Mouse (Mus musculus) embryonic fibroblast, embryonic 13.5 days (primary cell): ENCODE results near the gene Prkacb. TPM values are rescaled to one million over a fixed set of nuclear protein-coding genes. Genes with fewer than 3 reads are reported as not detected.
"Not testable (repeated sequence)": the region's sequence is repeated elsewhere in the genome, so short reads cannot be mapped to it uniquely, and the experiment has no call there.

Source experiments
- H3K27ac ChIP-seq: 2 replicates; pipeline ENCODE4 v1.5.1; 2012; ENCODE audit warnings: low read length, control low read depth, inconsistent platforms; ENCODE audit not compliant: insufficient read depth
- H3K4me1 ChIP-seq: 2 replicates; pipeline ENCODE4 v1.6.1; 2011; ENCODE audit warnings: low read length; ENCODE audit not compliant: control insufficient read depth, insufficient read depth
- H3K4me3 ChIP-seq: 2 replicates; pipeline ENCODE4 v1.5.1; 2011; ENCODE audit warnings: mild to moderate bottlenecking, control low read depth, low read length; ENCODE audit not compliant: insufficient read depth
- CTCF ChIP-seq: IDR thresholded peaks from 2 replicates; pipeline ENCODE4 v1.5.1; 2011; ENCODE audit warnings: mild to moderate bottlenecking, control low read depth, low read length, moderate library complexity, borderline replicate concordance; ENCODE audit not compliant: insufficient read depth
- POLR2A ChIP-seq: IDR thresholded peaks from 2 replicates; pipeline ENCODE4 v1.6.1; 2011; ENCODE audit warnings: low read depth, mild to moderate bottlenecking, control low read depth, low read length, moderate library complexity
- polyA plus RNA-seq: library from polyadenylated mRNA; stranded (reverse); fragments of >200 nt; gene quantifications from 2 replicates; pipeline ENCODE4 v1.2.4, GENCODE M21; 2011; ENCODE audit warnings: low read depth; ENCODE audit not compliant: missing spikeins, insufficient read length

The Prkacb gene
- polyA plus RNA-seq, 1 experiment, result 78.5 TPM

DNA sequence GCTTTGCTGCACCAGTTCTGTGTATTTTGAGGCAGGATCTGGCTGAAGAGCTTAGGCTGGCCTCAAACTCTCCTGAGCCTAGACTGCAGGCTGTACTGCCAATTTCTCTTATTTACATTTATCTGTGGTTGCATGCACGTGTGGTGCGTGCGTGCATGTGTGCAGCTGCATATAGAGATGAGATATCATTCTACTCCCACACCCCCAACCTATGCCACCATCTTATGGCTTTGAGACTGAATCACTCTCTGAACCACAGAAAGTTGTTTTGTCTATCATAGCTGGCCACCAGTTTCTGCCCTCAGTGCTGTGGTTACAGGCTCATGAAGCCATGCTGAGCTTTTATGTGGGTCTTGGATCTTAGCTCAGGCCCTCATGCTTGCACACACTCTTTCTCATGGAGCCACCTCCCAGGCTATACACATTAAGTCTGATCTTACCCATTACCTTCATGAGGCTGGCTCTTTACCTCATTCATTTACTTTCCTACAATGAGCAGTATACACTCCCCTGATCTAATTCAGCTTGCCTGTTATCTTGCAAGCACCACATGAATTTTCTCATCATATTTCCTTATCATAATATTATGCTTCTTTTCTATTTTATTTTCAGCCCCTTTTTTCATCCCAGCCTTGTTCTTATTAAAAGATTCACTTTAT lies 47.8 kb downstream of the Prkacb start:
- Histone ChIP-seq H3K4me1 (peaks cover 4% of the 10 kb centered on the region; the same call in 1 of the 2 replicates), H3K27ac (no peak overlapping the region), H3K4me3 (no peak overlapping the region)
- TF ChIP-seq CTCF (no peak), POLR2A (no peak)

DNA sequence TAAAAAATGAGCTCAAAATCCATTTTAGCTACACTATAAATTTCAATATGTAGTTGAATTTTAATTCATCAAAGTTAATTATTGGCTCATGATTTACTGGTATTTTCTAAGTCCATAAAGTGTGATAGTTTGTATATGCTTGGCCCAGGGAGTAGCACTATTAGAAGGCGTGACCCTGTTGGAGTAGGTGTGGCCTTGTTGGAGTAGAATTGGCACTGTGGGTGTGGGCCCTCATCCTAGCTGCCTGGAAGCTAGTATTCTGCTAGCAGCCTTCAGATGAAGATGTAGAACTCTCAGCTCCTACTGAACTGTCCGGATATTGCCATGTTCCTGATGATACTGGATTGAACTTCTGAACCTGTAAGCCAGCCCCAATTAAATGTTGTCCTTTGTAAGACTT lies 49.7 kb downstream of the Prkacb start:
- H3K27ac ChIP-seq, H3K4me1 ChIP-seq, H3K4me3 ChIP-seq: not testable (repeated sequence)

DNA sequence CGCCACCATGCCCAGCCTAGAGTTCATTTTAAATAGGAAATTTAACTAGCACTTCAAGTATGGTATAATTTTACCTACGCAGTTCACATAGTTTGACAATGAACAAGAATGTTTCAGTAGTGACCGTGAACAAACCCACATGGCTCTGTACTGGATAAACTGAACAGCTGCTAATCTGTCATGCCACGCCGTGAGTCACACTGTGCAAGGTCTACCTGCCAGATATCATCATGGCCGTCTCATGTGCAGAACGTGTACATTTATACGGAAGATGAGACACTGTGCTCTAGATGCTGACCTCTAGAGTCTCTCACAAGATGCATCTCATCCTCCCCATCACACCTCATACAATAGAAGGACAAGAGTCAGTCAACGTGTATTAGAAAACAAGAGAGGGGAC lies 51.5 kb downstream of the Prkacb start:
- TF ChIP-seq POLR2A, result no peak
- no peak for TF ChIP-seq CTCF
- Histone ChIP-seq H3K4me3 (no peak overlapping the region), H3K27ac (no peak overlapping the region), H3K4me1 (0 out of 2 replicates have a peak, but pooled peaks cover 3% of the 10 kb centered on the region)

DNA sequence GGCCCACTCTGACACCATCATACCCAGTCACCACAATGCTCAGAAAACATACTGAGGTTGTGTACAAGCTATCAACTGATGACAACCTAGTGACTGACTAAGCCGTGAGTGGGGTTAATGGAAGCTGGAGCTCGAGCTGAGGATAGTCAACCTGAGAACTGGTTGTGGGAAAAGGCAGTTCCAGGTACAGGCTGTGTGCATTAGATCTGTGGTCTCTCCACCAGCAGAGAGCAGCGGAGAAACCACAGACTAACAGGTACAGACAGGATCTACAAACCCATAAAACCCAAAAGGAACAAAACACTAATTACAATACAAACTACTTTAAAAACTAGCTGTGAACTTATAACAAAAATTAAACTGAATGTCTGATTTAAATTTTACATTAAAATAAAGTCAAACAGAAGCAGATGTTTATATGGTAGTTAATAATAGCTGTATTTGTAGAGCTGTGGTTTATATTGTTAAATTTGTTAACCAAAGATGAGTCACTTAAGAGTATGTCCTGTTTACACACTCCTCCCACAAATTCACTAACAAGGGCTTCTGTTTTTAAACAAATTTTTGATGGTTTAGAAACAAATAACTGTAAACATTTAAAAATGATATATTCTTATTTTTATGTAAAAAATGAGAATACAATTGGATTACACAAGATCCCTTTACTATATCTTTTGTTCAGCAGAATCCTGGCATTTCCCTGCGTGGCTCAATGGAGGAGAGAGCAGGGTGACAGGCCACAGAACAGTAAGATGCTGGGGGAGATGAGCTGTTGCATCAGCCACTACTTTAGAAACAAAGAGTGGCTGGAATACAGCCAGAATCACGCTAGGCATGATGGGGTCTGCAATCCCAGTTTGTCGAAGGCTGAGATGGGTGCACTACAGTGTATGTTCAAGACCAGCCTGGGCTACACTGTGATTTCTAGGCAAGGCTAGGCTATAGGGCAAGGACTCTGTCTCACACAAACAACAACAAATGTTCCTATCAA lies 54.5 kb downstream of the Prkacb start:
- 0 out of 2 replicates have a peak, but pooled peaks cover 3% of the 10 kb centered on the region for H3K4me1 ChIP-seq
- no peak for TF ChIP-seq CTCF
- TF ChIP-seq POLR2A, result no peak
- no peak overlapping the region for H3K27ac ChIP-seq
- H3K4me3 ChIP-seq, result no peak overlapping the region

DNA sequence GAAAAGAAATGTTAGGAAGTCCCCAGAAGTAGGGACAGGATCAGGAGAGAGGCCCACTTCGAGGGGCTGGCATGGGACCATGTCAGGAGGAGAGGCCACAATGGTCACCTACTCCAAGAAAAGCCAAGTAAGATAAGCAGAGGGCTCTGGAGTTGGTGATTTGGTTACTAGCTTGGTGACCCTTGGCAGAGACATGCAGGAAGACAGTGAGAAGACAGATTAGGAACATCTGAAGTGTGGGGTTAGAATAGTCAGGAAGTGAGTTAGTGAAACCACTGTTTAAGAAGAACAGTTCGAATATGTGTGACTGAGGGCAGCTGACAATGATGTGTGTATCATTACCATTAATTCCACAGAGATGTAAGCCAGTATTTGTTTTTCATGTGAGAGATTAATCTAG lies 58.5 kb downstream of the Prkacb start:
- H3K4me3 ChIP-seq, result no peak overlapping the region
- H3K27ac ChIP-seq, result no peak overlapping the region
- TF ChIP-seq CTCF (no peak), POLR2A (no peak)
- H3K4me1 ChIP-seq, result 0 out of 2 replicates have a peak, but pooled peaks cover 3% of the 10 kb centered on the region

DNA sequence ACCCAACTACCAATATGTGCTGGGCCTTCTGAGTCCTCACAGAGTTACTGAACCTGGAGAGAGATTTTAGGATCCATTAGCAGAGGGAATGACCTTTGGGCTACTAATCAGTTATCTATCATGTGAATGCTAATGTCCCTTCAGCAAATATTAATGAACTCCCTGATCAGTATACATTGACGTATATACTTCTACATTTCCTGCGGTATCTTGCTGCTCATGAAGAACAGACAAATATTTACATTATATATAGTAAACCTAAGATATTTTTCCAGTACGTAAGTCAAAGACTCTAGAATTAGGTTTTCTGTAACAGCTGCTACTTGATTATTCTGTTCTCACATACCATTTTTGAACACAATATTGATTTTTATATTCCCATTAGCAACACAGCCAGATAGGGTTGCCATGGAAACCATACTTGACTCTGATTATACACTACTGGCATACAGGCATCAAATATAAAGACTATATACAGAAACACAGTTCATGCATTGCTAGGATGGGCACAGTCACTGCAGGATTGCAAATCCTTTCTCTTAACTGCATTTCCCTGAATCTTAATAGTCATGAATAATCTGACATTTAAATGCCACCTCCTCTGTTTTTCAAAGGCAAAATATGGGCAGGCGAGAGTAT lies 71.1 kb downstream of the Prkacb start:
- H3K4me3 ChIP-seq, result no peak overlapping the region
- no peaks in the 10 kb centered on the region for H3K4me1 ChIP-seq
- no peak overlapping the region for H3K27ac ChIP-seq
- TF ChIP-seq CTCF (no peak), POLR2A (no peak)

DNA sequence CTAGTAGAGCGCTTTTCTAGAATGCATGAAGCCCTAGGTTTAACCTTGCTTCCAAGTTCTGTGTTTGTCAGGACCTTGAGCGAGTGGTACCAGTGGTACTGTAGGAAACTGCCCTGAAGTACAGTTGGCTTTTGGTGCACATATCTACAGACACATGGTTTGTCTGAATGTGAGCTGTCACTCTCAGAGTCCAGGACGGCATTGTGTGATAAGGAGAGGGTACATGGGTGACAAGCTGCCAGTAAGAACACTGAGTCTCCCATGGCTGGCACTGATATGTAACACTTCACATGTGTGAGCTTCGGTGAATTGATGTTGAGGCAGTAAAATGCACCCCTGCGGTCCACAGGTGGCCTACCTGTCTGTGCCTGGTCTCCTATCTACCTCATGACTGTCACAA lies 71.6 kb downstream of the Prkacb start:
- TF ChIP-seq CTCF, result no peak
- no peak for TF ChIP-seq POLR2A
- H3K4me3 ChIP-seq, result no peak overlapping the region
- H3K27ac ChIP-seq, result no peak overlapping the region
- H3K4me1 ChIP-seq, result no peaks in the 10 kb centered on the region

DNA sequence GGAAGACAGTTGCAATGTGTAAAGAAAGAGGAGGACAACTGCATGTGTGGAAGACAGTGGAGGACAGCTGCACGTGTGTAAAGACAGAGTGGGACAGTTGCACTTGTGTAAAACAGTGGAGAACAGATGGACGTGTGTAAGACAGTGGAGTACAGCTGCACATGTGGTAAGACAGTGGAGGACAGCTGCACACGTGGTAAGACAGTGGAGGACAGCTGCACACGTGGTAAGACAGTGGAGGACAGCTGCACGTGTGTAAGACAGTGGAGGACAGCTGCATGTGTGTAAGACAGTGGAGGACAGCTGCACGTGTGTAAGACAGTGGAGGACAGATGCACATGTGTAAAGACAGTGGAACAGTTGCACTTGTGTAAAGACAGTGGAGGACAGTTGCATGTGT lies 76.6 kb downstream of the Prkacb start:
- not testable (repeated sequence) for H3K4me3 ChIP-seq, H3K27ac ChIP-seq

DNA sequence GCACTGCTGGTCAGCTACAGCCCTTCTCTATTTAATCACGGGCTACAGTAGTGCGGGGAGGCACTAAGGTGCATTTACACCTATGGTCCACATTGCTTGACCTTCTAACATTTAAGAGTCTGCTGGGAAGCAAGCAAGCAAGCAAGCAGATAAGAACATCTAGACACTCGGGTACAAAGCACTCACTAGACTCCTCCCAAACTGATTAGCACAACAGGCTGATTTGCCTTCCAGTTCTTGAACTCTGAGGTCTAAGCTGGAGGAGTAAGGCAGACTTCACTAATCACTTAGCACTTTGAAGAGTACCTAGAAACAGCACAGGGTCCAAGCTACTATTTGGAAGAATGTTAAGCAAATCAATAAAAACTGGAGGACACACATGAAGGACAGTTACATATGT lies 77.1 kb downstream of the Prkacb start:
- H3K4me3 ChIP-seq, result no peak overlapping the region
- TF ChIP-seq CTCF (no peak), POLR2A (no peak)
- no peak overlapping the region for H3K27ac ChIP-seq
- H3K4me1 ChIP-seq, result peaks cover 2% of the 10 kb centered on the region; the same call in 1 of the 2 replicates

More for the DNA sequence above, 76.6 kb downstream of the Prkacb start:
- H3K4me1 ChIP-seq, result not testable (repeated sequence)

DNA sequence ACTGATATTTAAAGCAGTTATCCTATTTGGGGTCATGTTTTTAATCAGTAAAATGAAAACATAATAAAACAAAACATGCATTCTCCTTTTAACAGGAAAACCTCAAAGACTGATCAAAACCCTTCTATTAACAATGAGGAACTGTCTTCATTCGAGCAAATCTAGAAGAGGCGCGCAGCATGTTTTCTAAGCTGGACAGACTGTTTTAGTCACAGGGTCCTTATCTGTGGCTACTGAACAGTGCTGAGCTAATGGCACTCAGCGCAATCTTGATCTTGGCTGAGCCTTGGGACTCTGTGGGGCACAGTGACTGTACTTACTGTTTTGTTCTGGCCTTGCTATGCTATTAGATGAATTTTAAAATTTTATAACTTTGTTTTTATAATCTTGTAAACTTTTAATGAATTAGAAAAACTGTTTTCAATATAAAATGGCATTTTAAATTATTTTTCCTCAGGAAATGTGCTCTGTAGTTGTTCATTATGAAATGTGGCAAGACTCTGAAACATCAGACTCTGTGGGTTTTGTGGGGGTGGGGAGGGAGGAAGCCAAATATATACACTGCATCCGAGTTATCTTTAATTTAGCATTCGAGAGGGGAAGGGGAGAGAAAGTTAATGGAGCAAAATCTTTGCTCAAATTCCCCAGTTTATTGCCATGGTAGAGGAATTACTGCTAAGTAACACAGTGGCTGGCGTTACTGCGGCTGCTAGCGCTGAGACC lies 77.7 kb downstream of the Prkacb start:
- Histone ChIP-seq H3K4me1 (peaks cover 2% of the 10 kb centered on the region; the same call in 1 of the 2 replicates), H3K27ac (no peak overlapping the region), H3K4me3 (no peak overlapping the region)
- TF ChIP-seq POLR2A, result no peak
- no peak for TF ChIP-seq CTCF
